Mouse (Mus musculus) heart, embryonic 16.5 days (tissue): Measurements from ENCODE around the gene Prickle1. TPM values are rescaled to one million over a fixed set of nuclear protein-coding genes. Genes with fewer than 3 reads are reported as not detected.
A peak's percentile ranks its signal among the peaks of the same experiment; 100 is the strongest.

Experiments used
- ATAC-seq: fragments of 200-750 bp; cut with Nextera tagmentation; replicated peaks from 2 replicates; pipeline ENCODE4 v1.8.0; 2017; ENCODE audit warnings: moderate number of reproducible peaks; ENCODE audit not compliant: insufficient read depth, low FRiP score; ENCODE audit errors: extremely low read depth
- H3K27ac ChIP-seq: fragments of 300-500 bp; sonication (generic); 2 replicates; pipeline ENCODE4 v1.5.1; 2014; ENCODE audit warnings: mild to moderate bottlenecking, low read length, control low read depth, moderate library complexity
- H3K27me3 ChIP-seq: fragments of 300-500 bp; sonication (generic); 2 replicates; pipeline ENCODE4 v1.6.1; 2014; ENCODE audit warnings: low read length, mixed read lengths; ENCODE audit not compliant: control insufficient read depth, insufficient read depth
- H3K36me3 ChIP-seq: fragments of 300-500 bp; sonication (generic); 2 replicates; pipeline ENCODE4 v1.6.1; 2014; ENCODE audit not compliant: control insufficient read depth, insufficient read depth
- H3K4me1 ChIP-seq: fragments of 300-500 bp; sonication (generic); 2 replicates; pipeline ENCODE4 v1.6.1; 2014; ENCODE audit warnings: low read length, mixed read lengths; ENCODE audit not compliant: control insufficient read depth, insufficient read depth
- H3K4me2 ChIP-seq: fragments of 300-500 bp; sonication (generic); 2 replicates; pipeline ENCODE4 v1.6.1; 2014; ENCODE audit warnings: low read depth, mild to moderate bottlenecking, control low read depth, low read length
- H3K4me3 ChIP-seq: fragments of 300-500 bp; sonication (generic); 2 replicates; pipeline ENCODE4 v1.5.1; 2014; ENCODE audit warnings: mild to moderate bottlenecking, control low read depth, low read length
- H3K9ac ChIP-seq: fragments of 300-500 bp; sonication (generic); 2 replicates; pipeline ENCODE4 v1.6.1; 2014; ENCODE audit warnings: low read length, control low read depth
- H3K9me3 ChIP-seq: fragments of 300-500 bp; sonication (generic); replicated peaks from 2 replicates; pipeline ENCODE4 v1.6.1; 2016; ENCODE audit warnings: low read length; ENCODE audit not compliant: control insufficient read depth
- WGBS: fragments of 180-500 bp; shearing (Covaris S2); extraction: QIAGEN DNeasy Blood & Tissue Kit; methylation state at CpG from one replicate; pipeline ENCODE4 v1.1.7; 2014; 5-methylcytosine and 5-hydroxymethylcytosine counted together
- polyA plus RNA-seq: library from polyadenylated mRNA; unstranded; fragments of >200 nt; fragmentation: Nextera tagmentation; extraction: Ambion mirVana; gene quantifications from 2 replicates; pipeline ENCODE4 v1.2.1, GENCODE M21; 2015

The Prickle1 gene
- 30.3 and 31.0 TPM in 2 replicates for polyA plus RNA-seq

- peak within 1 kb of the TSS; percentile 98 for H3K9ac ChIP-seq
- WGBS: under 1% methylated on average over 56 of the region's 60 CpGs
- peak; percentile 84 for ATAC-seq
- H3K4me2 ChIP-seq: peak within 1 kb of the TSS; percentile 93
- H3K36me3 ChIP-seq: no peaks in the 10 kb centered on the region
- peak within 1 kb of the TSS; percentile 93 for H3K4me3 ChIP-seq
- peak within 1 kb of the TSS; percentile 96 for H3K27ac ChIP-seq
- peaks cover 27% of the 10 kb centered on the region for H3K4me1 ChIP-seq
- no peaks in the 10 kb centered on the region for H3K27me3 ChIP-seq
- H3K9me3 ChIP-seq: no peaks in the 10 kb centered on the region
Observed at GRCm38 (mm10) chr15:93595746-93596145, at the start of gene Prickle1. TSS of gene Prickle1 (minus strand) at chr15:93595891.

DNA sequence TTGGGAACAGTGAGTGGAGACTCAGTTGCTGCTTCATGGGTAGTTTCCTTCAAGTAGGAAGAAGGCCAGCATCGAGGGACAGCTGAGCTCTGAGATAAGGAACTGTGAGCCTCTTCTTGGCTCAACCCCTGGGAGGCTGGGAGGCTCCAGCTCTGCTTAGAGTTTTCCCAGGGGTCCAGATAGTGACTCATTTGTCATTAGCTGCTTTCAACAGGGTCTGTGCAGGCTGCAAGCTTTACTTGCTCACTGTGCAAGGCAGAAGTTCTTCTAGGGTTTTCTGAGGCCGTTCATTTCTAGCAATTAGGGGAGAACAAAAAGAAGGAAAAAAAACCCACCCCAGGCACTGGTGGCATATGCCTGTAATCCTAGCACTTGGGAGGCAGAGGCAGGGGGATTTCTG lies 44.5 kb upstream of the Prickle1 start:
- no peak overlapping the region for H3K9ac ChIP-seq
- no peak overlapping the region for H3K4me3 ChIP-seq
- no peak overlapping the region for H3K4me2 ChIP-seq
- H3K36me3 ChIP-seq: no peaks in the 10 kb centered on the region
- no peaks in the 10 kb centered on the region for H3K4me1 ChIP-seq
- WGBS: 35% methylated on average over 2 of the region's 2 CpGs
- no peaks in the 10 kb centered on the region for H3K27me3 ChIP-seq
- H3K27ac ChIP-seq: no peak overlapping the region
- ATAC-seq: no peak; the same call in 1 of the 2 replicates
- H3K9me3 ChIP-seq: peaks cover 5% of the 10 kb centered on the region; the same call in 1 of the 2 replicates

- no peak overlapping the region for H3K9ac ChIP-seq
- ATAC-seq: no peak
- no peaks in the 10 kb centered on the region for H3K36me3 ChIP-seq
- no peak overlapping the region for H3K4me2 ChIP-seq
- H3K4me1 ChIP-seq: no peaks in the 10 kb centered on the region
- WGBS: 60% methylated on average over 7 of the region's 7 CpGs
- H3K4me3 ChIP-seq: no peak overlapping the region
- H3K9me3 ChIP-seq: peaks cover 5% of the 10 kb centered on the region; the same call in 1 of the 2 replicates
- no peak overlapping the region for H3K27ac ChIP-seq
- H3K27me3 ChIP-seq: no peaks in the 10 kb centered on the region
Observed at GRCm38 (mm10) chr15:93636976-93637375, 41.3 kb upstream of the Prickle1 start.

- Histone ChIP-seq H3K4me1 (no peaks in the 10 kb centered on the region), H3K9me3 (peaks cover 5% of the 10 kb centered on the region; the same call in 1 of the 2 replicates), H3K4me3 (no peak overlapping the region), H3K4me2 (no peak overlapping the region), H3K27me3 (no peaks in the 10 kb centered on the region), H3K36me3 (no peaks in the 10 kb centered on the region), H3K27ac (no peak overlapping the region), H3K9ac (no peak overlapping the region)
- WGBS: 41% methylated on average over 4 of the region's 4 CpGs
- ATAC-seq: no peak
Observed at GRCm38 (mm10) chr15:93635603-93636002, 39.9 kb upstream of the Prickle1 start.

DNA sequence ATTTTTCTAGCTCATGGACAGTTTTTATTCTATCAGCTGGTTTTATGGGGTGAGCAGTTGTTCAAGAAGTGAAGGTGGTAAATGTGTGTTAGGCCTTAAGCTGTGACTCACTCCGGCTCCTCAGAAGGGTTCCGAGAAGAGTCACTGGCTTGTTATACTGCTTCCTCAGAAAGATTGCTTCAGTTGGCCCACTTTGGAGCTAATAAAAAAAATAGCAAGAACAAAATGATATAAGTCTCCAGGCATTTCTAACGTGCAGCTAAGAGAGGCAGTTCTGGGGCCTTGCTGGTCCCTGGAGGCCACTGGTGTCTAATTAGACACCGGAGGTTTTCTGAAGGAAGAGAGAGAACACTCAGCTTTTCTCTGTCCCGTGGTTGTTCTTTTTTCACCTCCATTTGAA lies 38.8 kb upstream of the Prickle1 start:
- H3K4me3 ChIP-seq: no peak overlapping the region
- H3K4me2 ChIP-seq: no peak overlapping the region
- 0 out of 2 replicates have a peak, but pooled peaks cover 4% of the 10 kb centered on the region for H3K4me1 ChIP-seq
- H3K9ac ChIP-seq: no peak overlapping the region
- no peaks in the 10 kb centered on the region for H3K27me3 ChIP-seq
- no peaks in the 10 kb centered on the region for H3K36me3 ChIP-seq
- no peak for ATAC-seq
- peaks cover 5% of the 10 kb centered on the region; the same call in 1 of the 2 replicates for H3K9me3 ChIP-seq
- H3K27ac ChIP-seq: no peak overlapping the region
- WGBS: 77% methylated on average over 5 of the region's 5 CpGs

GRCm38 (mm10) chr15:93630001-93630541 lies 34.4 kb upstream of the Prickle1 start:
- H3K9me3 ChIP-seq: no peaks in the 10 kb centered on the region
- ATAC-seq: no peak
- no peak overlapping the region for H3K4me2 ChIP-seq
- H3K27ac ChIP-seq: no peak overlapping the region; the same call in 1 of the 2 replicates
- H3K4me3 ChIP-seq: no peak overlapping the region
- no peaks in the 10 kb centered on the region for H3K36me3 ChIP-seq
- no peak overlapping the region for H3K9ac ChIP-seq
- no peaks in the 10 kb centered on the region for H3K27me3 ChIP-seq
- peaks cover 12% of the 10 kb centered on the region for H3K4me1 ChIP-seq
- 71% methylated on average over 14 of the region's 14 CpGs for WGBS

DNA sequence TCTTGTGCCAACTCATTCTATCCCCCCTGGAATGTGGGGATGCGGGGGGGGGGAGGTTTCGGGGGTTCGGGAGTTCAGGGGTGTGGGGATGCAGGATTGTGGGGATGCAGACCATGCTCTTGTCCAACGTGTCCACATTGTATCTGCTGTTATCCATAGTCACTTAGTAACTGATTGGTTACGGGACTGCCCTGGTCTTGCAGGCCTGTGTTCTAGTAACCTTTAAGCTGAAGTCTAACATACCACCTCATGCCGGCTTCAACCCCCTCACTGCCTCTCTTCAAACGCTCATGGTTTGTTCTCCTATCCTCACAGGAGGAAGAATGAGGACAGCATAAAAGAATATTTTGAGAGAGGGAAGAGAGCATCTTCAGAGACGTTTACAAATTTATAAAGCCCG lies 33.5 kb upstream of the Prickle1 start:
- H3K4me3 ChIP-seq: no peak overlapping the region
- WGBS: 88% methylated on average over 9 of the region's 9 CpGs
- ATAC-seq: no peak
- no peak overlapping the region for H3K4me2 ChIP-seq
- H3K27ac ChIP-seq: no peak overlapping the region
- no peak overlapping the region for H3K9ac ChIP-seq
- H3K36me3 ChIP-seq: no peaks in the 10 kb centered on the region
- no peaks in the 10 kb centered on the region for H3K27me3 ChIP-seq
- H3K9me3 ChIP-seq: no peaks in the 10 kb centered on the region
- peaks cover 12% of the 10 kb centered on the region for H3K4me1 ChIP-seq

DNA sequence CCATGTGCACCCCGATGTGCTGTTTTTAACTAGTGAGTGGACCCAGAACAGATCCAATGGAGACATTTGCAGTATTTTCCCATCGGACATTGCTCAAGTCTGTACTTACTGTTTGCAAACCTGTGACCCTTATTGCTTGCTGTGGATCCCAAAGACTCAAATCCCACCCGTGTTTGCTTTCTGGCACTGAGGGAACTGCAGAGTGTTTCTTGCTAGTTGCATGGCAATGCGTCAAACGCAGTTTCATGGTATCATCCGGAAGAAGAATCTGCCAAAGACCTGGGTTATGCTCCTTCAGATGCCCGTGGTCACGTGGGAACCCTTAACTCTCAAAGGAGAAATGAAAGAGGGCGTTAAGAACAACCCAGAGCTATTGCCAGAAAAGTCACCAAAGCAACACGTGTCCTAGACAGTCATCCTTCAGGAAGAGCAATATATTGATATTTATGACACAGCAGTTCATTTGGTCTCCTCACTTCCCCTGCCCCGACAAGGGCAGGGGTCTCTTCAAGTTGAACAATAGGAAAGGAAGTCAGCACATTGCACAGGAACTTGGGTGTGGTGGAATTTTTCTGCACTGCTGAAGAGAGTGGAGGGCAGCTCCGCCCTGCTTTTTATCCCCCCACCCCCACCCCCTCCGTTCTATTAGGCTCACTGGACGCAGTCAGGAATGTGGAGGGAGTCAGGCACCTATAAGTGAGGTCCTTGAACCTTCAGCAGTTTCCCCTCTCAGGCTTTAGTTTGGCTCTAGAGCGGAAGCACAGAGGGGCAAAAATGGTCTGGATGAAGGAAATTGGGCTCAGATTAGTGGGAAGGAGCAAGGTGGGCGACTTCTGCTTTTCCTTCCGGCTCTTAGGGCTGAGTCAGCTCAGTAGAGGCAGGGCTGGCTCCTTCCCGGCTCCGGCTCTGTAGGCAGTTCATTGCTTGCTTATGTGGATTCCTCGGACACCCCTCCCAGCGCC lies 32.4 kb upstream of the Prickle1 start:
- H3K4me1 ChIP-seq: peaks cover 12% of the 10 kb centered on the region
- no peaks in the 10 kb centered on the region for H3K36me3 ChIP-seq
- H3K27me3 ChIP-seq: no peaks in the 10 kb centered on the region
- peak; percentile 69 for ATAC-seq
- H3K9me3 ChIP-seq: no peaks in the 10 kb centered on the region
- peak overlapping the region; percentile 23; the same call in 1 of the 2 replicates for H3K4me3 ChIP-seq
- peak overlapping the region; percentile 40 for H3K9ac ChIP-seq
- 44% methylated on average over 21 of the region's 21 CpGs for WGBS
- H3K27ac ChIP-seq: peak overlapping the region; percentile 1
- peak overlapping the region; percentile 52 for H3K4me2 ChIP-seq

DNA sequence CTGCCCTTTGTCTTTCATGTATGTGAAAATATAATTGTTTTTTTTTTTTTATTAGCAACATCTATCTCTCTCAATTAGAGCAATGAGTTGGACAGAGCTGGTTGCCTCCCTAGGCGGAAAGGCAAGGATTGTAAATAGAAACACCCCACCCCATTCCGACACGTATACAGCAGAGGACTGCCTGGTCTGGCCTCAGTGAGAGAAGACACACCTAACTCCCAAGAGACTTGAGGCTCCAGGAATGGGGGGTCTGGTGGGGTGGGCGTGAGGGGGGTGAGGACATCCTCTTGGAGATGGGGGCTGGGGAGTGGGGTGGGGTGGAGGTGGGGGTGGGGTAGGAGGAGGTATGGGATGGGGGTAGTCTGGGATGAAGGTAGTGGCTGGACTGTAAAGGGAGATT lies 23.9 kb upstream of the Prickle1 start:
- ATAC-seq: no peak
- H3K9me3 ChIP-seq: peaks cover 6% of the 10 kb centered on the region; the same call in 1 of the 2 replicates
- no peak overlapping the region for H3K27ac ChIP-seq
- no peaks in the 10 kb centered on the region for H3K27me3 ChIP-seq
- 58% methylated on average over 4 of the region's 4 CpGs for WGBS
- H3K4me3 ChIP-seq: no peak overlapping the region
- H3K4me2 ChIP-seq: no peak overlapping the region
- H3K36me3 ChIP-seq: no peaks in the 10 kb centered on the region
- peaks cover 3% of the 10 kb centered on the region; the same call in 1 of the 2 replicates for H3K4me1 ChIP-seq
- no peak overlapping the region for H3K9ac ChIP-seq
